Mouse (Mus musculus) small intestine, adult 2 months (tissue): ENCODE data around the gene Gm20671. TPM values are rescaled to one million over a fixed set of nuclear protein-coding genes. Genes with fewer than 3 reads are reported as not detected.

ENCODE experiments used
- H3K27ac ChIP-seq: fragments of 200-500 bp; 2 replicates; pipeline ENCODE4 v1.5.1; 2012; ENCODE audit warnings: low read depth, low read length, control low read depth, inconsistent platforms; ENCODE audit not compliant: insufficient read depth
- H3K27me3 ChIP-seq: fragments of 200-500 bp; 2 replicates; pipeline ENCODE4 v1.6.1; 2012; ENCODE audit warnings: mild to moderate bottlenecking, moderate library complexity, low read length, inconsistent platforms; ENCODE audit not compliant: control insufficient read depth, insufficient read depth
- H3K36me3 ChIP-seq: fragments of 200-500 bp; 2 replicates; pipeline ENCODE4 v1.6.1; 2012; ENCODE audit warnings: mild to moderate bottlenecking, low read length, control low read depth, inconsistent platforms; ENCODE audit not compliant: control insufficient read depth, insufficient read depth
- H3K4me1 ChIP-seq: fragments of 200-500 bp; 2 replicates; pipeline ENCODE4 v1.6.1; 2012; ENCODE audit warnings: low read length, inconsistent platforms, mixed read lengths; ENCODE audit not compliant: control insufficient read depth, insufficient read depth, insufficient read length
- H3K4me3 ChIP-seq: fragments of 200-500 bp; 2 replicates; pipeline ENCODE4 v1.5.1; 2012; ENCODE audit warnings: low read depth, mild to moderate bottlenecking, control low read depth, inconsistent platforms, low read length, moderate library complexity
- CTCF ChIP-seq: fragments of 200-500 bp; IDR thresholded peaks from 2 replicates; pipeline ENCODE4 v1.5.1; 2012; ENCODE audit warnings: low read depth, mild to moderate bottlenecking, control low read depth, inconsistent platforms, low read length, moderate library complexity, mixed read lengths; ENCODE audit not compliant: insufficient replicate concordance, insufficient read length; ENCODE audit errors: extremely low read depth
- POLR2A ChIP-seq: fragments of 200-500 bp; IDR thresholded peaks from 2 replicates; pipeline ENCODE4 v1.6.1; 2012; ENCODE audit warnings: low read depth, mild to moderate bottlenecking, control low read depth, inconsistent platforms, low read length, moderate library complexity
- WGBS: fragments of 180-500 bp; shearing (Covaris S2); methylation state at CpG from one replicate; pipeline ENCODE4 v1.1.7; 2018; 5-methylcytosine and 5-hydroxymethylcytosine counted together
- polyA plus RNA-seq: library from polyadenylated mRNA; depleted of rRNA; stranded (reverse); fragments of >200 nt; gene quantifications from 2 replicates; pipeline ENCODE4 v1.2.3, GENCODE M21; 2012

Gene Gm20671
- polyA plus RNA-seq, 1 experiment: 17.1 TPM

GRCm38 (mm10) chr5:32718916-32719315 is 108.0 kb downstream of the Gm20671 start:
- Histone ChIP-seq H3K36me3 (no peaks in the 10 kb centered on the region), H3K4me1 (peaks cover 30% of the 10 kb centered on the region), H3K4me3 (no peak overlapping the region), H3K27ac (no peak overlapping the region), H3K27me3 (no peaks in the 10 kb centered on the region)
- WGBS: 22% methylated on average over 6 of the region's 6 CpGs
- TF ChIP-seq POLR2A (no peak), CTCF (0 out of 2 replicates have a peak, but pooled peaks have one; percentile 14)

- H3K27me3 ChIP-seq: no peaks in the 10 kb centered on the region
- H3K4me3 ChIP-seq: no peak overlapping the region
- TF ChIP-seq POLR2A (no peak), CTCF (no peak)
- 13% methylated on average over 1 of the region's 1 CpGs for WGBS
- H3K36me3 ChIP-seq: no peaks in the 10 kb centered on the region
- H3K27ac ChIP-seq: no peak overlapping the region
- H3K4me1 ChIP-seq: peaks cover 22% of the 10 kb centered on the region
These were observed 109.2 kb downstream of the Gm20671 start for GRCm38 (mm10) chr5:32717726-32718125.

GRCm38 (mm10) chr5:32713703-32714467 is 113.0 kb downstream of the Gm20671 start:
- TF ChIP-seq POLR2A: peak; percentile 44; the same call in 1 of the 2 replicates
- TF ChIP-seq CTCF: peak; percentile 99
- Histone ChIP-seq H3K27ac (peak overlapping the region; percentile 87), H3K4me3 (peak overlapping the region; percentile 75), H3K27me3 (no peaks in the 10 kb centered on the region), H3K4me1 (peaks cover 7% of the 10 kb centered on the region; the same call in 1 of the 2 replicates), H3K36me3 (no peaks in the 10 kb centered on the region)
- under 1% methylated on average over 55 of the region's 55 CpGs for WGBS

DNA sequence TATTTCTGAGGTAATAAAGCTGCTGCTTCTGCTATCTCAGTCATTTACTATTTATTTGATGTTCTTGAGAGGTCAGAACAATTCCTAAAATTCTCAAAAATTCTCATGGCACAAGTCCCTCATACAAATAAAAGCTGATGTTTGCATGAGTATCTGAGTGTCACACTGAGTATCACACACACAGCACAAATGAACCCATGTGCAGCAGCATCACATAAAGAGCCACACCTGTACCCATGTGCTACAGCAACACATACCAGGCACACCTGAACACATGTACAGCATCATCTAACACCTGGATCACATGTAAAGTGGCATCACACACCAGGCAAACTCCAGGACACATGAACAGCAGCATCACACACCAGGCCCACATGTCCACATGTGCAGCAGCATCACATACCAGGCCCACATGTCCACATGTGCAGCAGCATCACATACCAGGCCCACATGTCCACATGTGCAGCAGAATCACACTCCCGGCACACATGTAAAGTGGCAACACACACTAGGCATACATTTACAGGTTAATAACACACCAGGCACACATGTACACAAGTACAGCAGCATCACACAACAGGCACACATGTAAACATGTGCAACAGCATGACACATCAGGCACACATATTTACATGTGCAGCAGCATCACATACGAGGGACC is 113.7 kb downstream of the Gm20671 start:
- peak overlapping the region; percentile 87 for H3K27ac ChIP-seq
- peak overlapping the region; percentile 75 for H3K4me3 ChIP-seq
- no peaks in the 10 kb centered on the region for H3K36me3 ChIP-seq
- H3K27me3 ChIP-seq: no peaks in the 10 kb centered on the region
- TF ChIP-seq CTCF: no peak
- TF ChIP-seq POLR2A: no peak
- H3K4me1 ChIP-seq: peaks cover 10% of the 10 kb centered on the region; the same call in 1 of the 2 replicates
- 18% methylated on average over 2 of the region's 2 CpGs for WGBS

DNA sequence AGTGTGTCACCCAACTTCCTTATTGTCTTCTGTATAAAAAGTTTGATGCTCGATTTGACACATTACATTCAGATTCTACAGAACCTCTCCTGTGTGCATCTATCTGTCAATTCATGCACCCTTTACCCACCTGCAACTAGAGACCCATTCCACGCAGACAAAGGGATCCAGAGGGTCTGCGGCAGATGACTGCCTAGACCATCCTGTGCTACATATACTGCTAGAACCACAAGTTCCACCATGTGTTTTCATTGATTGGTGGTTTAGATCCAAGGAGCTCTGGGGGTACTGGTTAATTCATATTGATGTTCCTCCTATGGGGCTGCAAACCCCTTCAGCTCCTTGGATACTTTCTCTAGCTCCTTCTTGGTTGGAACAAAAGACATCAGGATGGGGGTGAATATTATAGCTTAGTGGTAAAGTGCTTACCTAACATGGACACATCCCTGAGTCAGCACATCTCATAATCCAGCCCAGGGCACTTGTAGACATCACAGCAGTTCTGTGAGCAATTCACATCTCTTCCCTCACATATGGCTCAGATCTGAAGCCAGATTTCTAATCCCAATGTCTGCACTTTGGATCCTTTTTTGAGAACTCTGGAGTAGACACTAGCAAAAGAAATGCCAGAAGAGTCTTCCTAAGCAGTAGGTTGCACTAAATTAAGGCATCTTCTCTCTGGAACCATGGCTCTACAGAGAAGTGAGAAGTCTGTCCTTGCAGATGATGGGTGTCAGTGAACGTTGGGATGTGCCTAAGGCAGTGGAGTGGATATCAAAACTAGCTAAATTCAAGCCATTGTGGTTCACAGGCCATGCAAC is 114.5 kb downstream of the Gm20671 start:
- Histone ChIP-seq H3K27ac (peak overlapping the region; percentile 38; the same call in 1 of the 2 replicates), H3K4me1 (peaks cover 10% of the 10 kb centered on the region; the same call in 1 of the 2 replicates), H3K27me3 (no peaks in the 10 kb centered on the region), H3K36me3 (no peaks in the 10 kb centered on the region), H3K4me3 (no peak overlapping the region)
- WGBS: 52% methylated on average over 4 of the region's 4 CpGs
- TF ChIP-seq CTCF (no peak), POLR2A (no peak)

GRCm38 (mm10) chr5:32711485-32711884 is 115.4 kb downstream of the Gm20671 start:
- Histone ChIP-seq H3K36me3 (no peaks in the 10 kb centered on the region), H3K4me3 (no peak overlapping the region), H3K27ac (no peak overlapping the region), H3K4me1 (peaks cover 10% of the 10 kb centered on the region; the same call in 1 of the 2 replicates), H3K27me3 (no peaks in the 10 kb centered on the region)
- WGBS: 81% methylated on average over 5 of the region's 5 CpGs
- TF ChIP-seq CTCF (no peak), POLR2A (no peak)
